Mouse (Mus musculus) heart, postnatal 0 days (tissue): ENCODE results near the gene Elf2.

Source experiments
- CTCF ChIP-seq: IDR thresholded peaks from 2 replicates; pipeline ENCODE4 v1.5.1; 2016; ENCODE audit warnings: antibody characterized with exemption, control low read depth, low read depth
- EP300 ChIP-seq: IDR thresholded peaks from 2 replicates; pipeline ENCODE4 v1.6.1; 2016; ENCODE audit warnings: antibody characterized with exemption, low read depth

GRCm38 (mm10) chr3:51221847-51222246, 118.6 kb downstream of the Elf2 start:
- TF ChIP-seq CTCF (no peak), EP300 (no peak)
